Mouse (Mus musculus) lung, adult 2 months (tissue): Measurements from ENCODE around the gene Ccdc162.

ENCODE experiments used
- CTCF ChIP-seq: fragments of 200-500 bp; IDR thresholded peaks from 2 replicates; pipeline ENCODE4 v1.5.1; 2011; ENCODE audit warnings: mild to moderate bottlenecking, low read length, control low read depth; ENCODE audit not compliant: insufficient read depth
- POLR2A ChIP-seq: fragments of 200-500 bp; IDR thresholded peaks from 2 replicates; pipeline ENCODE4 v1.6.1; 2011; ENCODE audit warnings: low read depth, mild to moderate bottlenecking, control low read depth, low read length, borderline replicate concordance; ENCODE audit errors: extremely low read depth

DNA sequence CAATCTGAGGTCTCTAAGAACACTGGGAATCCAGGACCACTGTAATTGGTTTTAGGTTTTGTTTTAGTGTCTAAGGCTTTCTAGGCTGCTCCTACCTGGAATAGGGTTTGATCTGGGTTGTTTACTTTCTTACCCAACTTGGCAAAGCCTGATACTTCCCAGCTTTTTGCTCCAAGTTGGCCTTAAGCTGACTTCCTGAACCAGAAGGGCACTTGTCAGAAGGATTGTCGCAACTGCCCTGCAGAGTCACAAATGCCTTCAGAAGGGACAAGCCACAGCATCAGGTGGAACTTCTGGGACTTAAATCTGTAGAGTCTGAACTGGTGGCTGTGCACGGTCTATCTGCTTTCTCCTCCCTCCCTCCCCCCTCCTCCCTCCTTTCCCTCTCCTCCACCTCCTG is 23.8 kb upstream of the Ccdc162 start:
- TF ChIP-seq CTCF: no peak
- TF ChIP-seq POLR2A: no peak
